ENCODE assay signal across 13 mouse cellular contexts in genomic region chr8:47482354-47483071, GRCm38 (mm10). TPM values are rescaled to one million over a fixed set of nuclear protein-coding genes. Genes with fewer than 3 reads are reported as not detected.
A peak's percentile ranks its signal among the peaks of the same experiment; 100 is the strongest.
DNase-seq lines count a peak whose midpoint lies in the region; ATAC-seq and TF ChIP-seq lines count a peak whose summit lies in the region.
"Had no signal": no experiment of that assay in that cellular context is flagged by ENCODE, and none has a peak within 500 bp of the region (broad histone marks: within the 10 kb centered on the region; RNA-seq: fewer than 3 reads in every experiment).

No protein-coding gene starts in this region.

- no peak for TF ChIP-seq POLR2A in brain, embryonic 14.5 days (IDR thresholded peaks at IDR 0.05; ENCODE audit: borderline replicate concordance, extremely low read depth, insufficient read depth, insufficient read length, poor library complexity, severe bottlenecking)

- no peak overlapping the region for H3K9ac ChIP-seq in hindbrain, embryonic 16.5 days (ENCODE audit: low read depth, low read length)
- H3K9ac ChIP-seq in hindbrain, embryonic 14.5 days, result no peak overlapping the region

- no peak overlapping the region for H3K4me2 ChIP-seq in hindbrain, embryonic 16.5 days (ENCODE audit: low read length)
- no peak overlapping the region for H3K4me2 ChIP-seq in hindbrain, embryonic 14.5 days (replicated peaks)

- no peak for DNase-seq in hindbrain, embryonic 14.5 days (ENCODE audit: low spot score)
- peak; percentile 17 for DNase-seq in brain, embryonic 14.5 days (ENCODE audit: low read depth)
- DNase-seq in kidney, adult 18-20 months, result peak; percentile 31
- peak; percentile 13 for DNase-seq in mesoderm, embryonic 11.5 days (ENCODE audit: low read depth, low spot score)
- DNase-seq in adrenal gland, adult 2 months, result no peak
- DNase-seq in neural tube, embryonic 10.5 days (ENCODE audit: extremely low spot score, low spot score), result no peak
- DNase-seq: adrenal gland, postnatal 36 days; cerebellum, adult 18-20 months; heart, postnatal 10 days; left cerebral cortex, postnatal 4 days; thymus, postnatal 25 days had no signal

- no peak overlapping the region for H3K4me3 ChIP-seq in hindbrain, embryonic 16.5 days (ENCODE audit: low read length)
- H3K4me3 ChIP-seq in hindbrain, embryonic 14.5 days (replicated peaks; ENCODE audit: low read length), result no peak overlapping the region

- TF ChIP-seq CTCF in brain, embryonic 14.5 days (IDR thresholded peaks at IDR 0.05; ENCODE audit: borderline replicate concordance, extremely low read depth, insufficient read depth, insufficient read length), result no peak

- H3K9me3 ChIP-seq in hindbrain, embryonic 16.5 days (ENCODE audit: control insufficient read depth, low read length), result peaks cover 2% of the 10 kb centered on the region; the same call in 1 of the 2 replicates
- H3K9me3 ChIP-seq in hindbrain, embryonic 14.5 days (ENCODE audit: control insufficient read depth, low read length), result 0 out of 2 replicates have a peak, but pooled peaks cover 3% of the 10 kb centered on the region

- 44% methylated on average over 12 of the region's 12 CpGs for WGBS in hindbrain, embryonic 16.5 days
- 53% methylated on average over 12 of the region's 12 CpGs for WGBS in hindbrain, embryonic 14.5 days

- no peak overlapping the region for H3K27ac ChIP-seq in hindbrain, embryonic 16.5 days (ENCODE audit: low read depth, low read length)
- no peak overlapping the region for H3K27ac ChIP-seq in hindbrain, embryonic 14.5 days

- peak; percentile 59; the same call in 1 of the 2 replicates for ATAC-seq in hindbrain, embryonic 16.5 days
- ATAC-seq in hindbrain, embryonic 14.5 days (ENCODE audit: low FRiP score), result no peak

- peaks cover 4% of the 10 kb centered on the region; the same call in 1 of the 2 replicates for H3K36me3 ChIP-seq in hindbrain, embryonic 16.5 days (ENCODE audit: control insufficient read depth, insufficient read depth, low read length)
- H3K36me3 ChIP-seq in hindbrain, embryonic 14.5 days (replicated peaks; ENCODE audit: control insufficient read depth, insufficient read depth), result 0 out of 2 replicates have a peak, but pooled peaks cover 5% of the 10 kb centered on the region

- H3K27me3 ChIP-seq in hindbrain, embryonic 16.5 days (replicated peaks; ENCODE audit: control insufficient read depth, insufficient read depth, low read length), result no peaks in the 10 kb centered on the region
- H3K27me3 ChIP-seq in hindbrain, embryonic 14.5 days (ENCODE audit: control insufficient read depth, insufficient read depth, low read length), result no peaks in the 10 kb centered on the region

- H3K4me1 ChIP-seq in hindbrain, embryonic 16.5 days (ENCODE audit: control insufficient read depth, insufficient read depth, low read depth, low read length), result no peaks in the 10 kb centered on the region
- H3K4me1 ChIP-seq in hindbrain, embryonic 14.5 days (replicated peaks; ENCODE audit: control insufficient read depth, insufficient read depth, low read length), result no peaks in the 10 kb centered on the region

RNA-seq across cellular contexts. Expression of gene Stox2, which starts 36.4 kb away (rescaled TPM):
- polyA plus RNA-seq in hindbrain, embryonic 16.5 days (2015; fragmentation: Nextera tagmentation; extraction: Ambion mirVana), result 28.5 and 30.3 TPM in 2 replicates
- 39.9 and 46.5 TPM in 2 replicates for polyA plus RNA-seq in hindbrain, embryonic 14.5 days (2014; fragmentation: Nextera tagmentation; extraction: Ambion mirVana)
- polyA plus RNA-seq in brain, embryonic 14.5 days (2012; rRNA removed), result 23.8 and 44.9 TPM in 2 replicates
- total RNA-seq in adrenal gland, adult 2 months (2021), result 10 to 100 TPM in 1 of 2 experiments, 1 to 10 TPM in 1; 9.6 to 12.4 TPM
- polyA plus RNA-seq in adrenal gland, adult 2 months (2012; rRNA removed), result 2.5 and 3.6 TPM in 2 replicates
- total RNA-seq: monocyte, adult 5-6 weeks had no signal

RNA-seq across cellular contexts. Expression of gene Trappc11, which starts 50.8 kb away (rescaled TPM):
- 39.7 and 42.5 TPM in 2 replicates for polyA plus RNA-seq in hindbrain, embryonic 16.5 days (2015; fragmentation: Nextera tagmentation; extraction: Ambion mirVana)
- 40.1 and 49.3 TPM in 2 replicates for polyA plus RNA-seq in hindbrain, embryonic 14.5 days (2014; fragmentation: Nextera tagmentation; extraction: Ambion mirVana)
- polyA plus RNA-seq in brain, embryonic 14.5 days (2012; rRNA removed), result 42.5 and 44.5 TPM in 2 replicates
- 10 to 100 TPM; 36.5 to 37.0 TPM for total RNA-seq in adrenal gland, adult 2 months (2021)
- polyA plus RNA-seq in adrenal gland, adult 2 months (2012; rRNA removed), result 12.9 and 16.1 TPM in 2 replicates

RNA-seq across cellular contexts. Expression of gene Rwdd4a, which starts 51.0 kb away (rescaled TPM):
- 25.9 and 31.6 TPM in 2 replicates for polyA plus RNA-seq in hindbrain, embryonic 16.5 days (2015; fragmentation: Nextera tagmentation; extraction: Ambion mirVana)
- polyA plus RNA-seq in hindbrain, embryonic 14.5 days (2014; fragmentation: Nextera tagmentation; extraction: Ambion mirVana), result 38.0 and 38.5 TPM in 2 replicates
- polyA plus RNA-seq in brain, embryonic 14.5 days (2012; rRNA removed), result 26.7 and 27.0 TPM in 2 replicates
- total RNA-seq in adrenal gland, adult 2 months (2021), result 10 to 100 TPM; 54.4 to 55.5 TPM
- 31.4 and 31.5 TPM in 2 replicates for polyA plus RNA-seq in adrenal gland, adult 2 months (2012; rRNA removed)

Comparison
In these comparisons a context has a peak if more than half of its experiments do, and no peak if none do; other contexts are left out.
1. DNase-seq: peak in brain, embryonic 14.5 days (single experiment), kidney, adult 18-20 months (single experiment) and mesoderm, embryonic 11.5 days (single experiment); none in hindbrain, embryonic 14.5 days (single experiment), adrenal gland, adult 2 months (single experiment) and neural tube, embryonic 10.5 days (single experiment).